Mouse (Mus musculus) midbrain, embryonic 11.5 days (tissue): ENCODE measurements at regions not wholly inside any gene's neighbourhood (a gene's known extent, or its start where the extent isn't known, plus 50 kb on each side); places are given as distances from the start of the nearest gene placed in this dataset.
A peak's percentile ranks its signal among the peaks of the same experiment; 100 is the strongest.

Experiments
- ATAC-seq: fragments of 200-750 bp; cut with Nextera tagmentation; 2 replicates; pipeline ENCODE4 v1.8.0; 2017; ENCODE audit warnings: moderate TSS enrichment, moderate library complexity; ENCODE audit not compliant: low FRiP score
- DNase-seq: peaks from one replicate; pipeline ENCODE4 v3.0.0; 2015; ENCODE audit warnings: low spot score; ENCODE audit errors: missing footprints
- H3K27ac ChIP-seq: fragments of 300-500 bp; sonication (generic); 2 replicates; pipeline ENCODE4 v1.5.1; 2014; ENCODE audit warnings: low read depth, low read length
- H3K27me3 ChIP-seq: fragments of 300-500 bp; sonication (generic); 2 replicates; pipeline ENCODE4 v1.6.1; 2014; ENCODE audit warnings: mild to moderate bottlenecking, low read length, moderate library complexity, mixed read lengths; ENCODE audit not compliant: control insufficient read depth, insufficient read depth
- H3K36me3 ChIP-seq: fragments of 300-500 bp; sonication (generic); 2 replicates; pipeline ENCODE4 v1.6.1; 2014; ENCODE audit warnings: mild to moderate bottlenecking, low read length, moderate library complexity, mixed read lengths; ENCODE audit not compliant: control insufficient read depth, insufficient read depth
- H3K4me1 ChIP-seq: fragments of 300-500 bp; sonication (generic); 2 replicates; pipeline ENCODE4 v1.6.1; 2014; ENCODE audit warnings: low read length; ENCODE audit not compliant: control insufficient read depth, insufficient read depth
- H3K4me2 ChIP-seq: fragments of 300-500 bp; sonication (generic); 2 replicates; pipeline ENCODE4 v1.6.1; 2014; ENCODE audit warnings: mild to moderate bottlenecking, moderate library complexity
- H3K4me3 ChIP-seq: fragments of 300-500 bp; sonication (generic); 2 replicates; pipeline ENCODE4 v1.5.1; 2014; ENCODE audit warnings: low read depth, low read length
- H3K9ac ChIP-seq: fragments of 300-500 bp; sonication (generic); 2 replicates; pipeline ENCODE4 v1.6.1; 2014; ENCODE audit warnings: low read length
- H3K9me3 ChIP-seq: fragments of 300-500 bp; sonication (generic); 2 replicates; pipeline ENCODE4 v1.6.1; 2016; ENCODE audit warnings: low read length; ENCODE audit not compliant: control insufficient read depth
- WGBS: fragments of 180-500 bp; shearing (Covaris S2); extraction: QIAGEN DNeasy Blood & Tissue Kit; methylation state at CpG from one replicate; pipeline ENCODE4 v1.1.7; 2014; 5-methylcytosine and 5-hydroxymethylcytosine counted together

DNA sequence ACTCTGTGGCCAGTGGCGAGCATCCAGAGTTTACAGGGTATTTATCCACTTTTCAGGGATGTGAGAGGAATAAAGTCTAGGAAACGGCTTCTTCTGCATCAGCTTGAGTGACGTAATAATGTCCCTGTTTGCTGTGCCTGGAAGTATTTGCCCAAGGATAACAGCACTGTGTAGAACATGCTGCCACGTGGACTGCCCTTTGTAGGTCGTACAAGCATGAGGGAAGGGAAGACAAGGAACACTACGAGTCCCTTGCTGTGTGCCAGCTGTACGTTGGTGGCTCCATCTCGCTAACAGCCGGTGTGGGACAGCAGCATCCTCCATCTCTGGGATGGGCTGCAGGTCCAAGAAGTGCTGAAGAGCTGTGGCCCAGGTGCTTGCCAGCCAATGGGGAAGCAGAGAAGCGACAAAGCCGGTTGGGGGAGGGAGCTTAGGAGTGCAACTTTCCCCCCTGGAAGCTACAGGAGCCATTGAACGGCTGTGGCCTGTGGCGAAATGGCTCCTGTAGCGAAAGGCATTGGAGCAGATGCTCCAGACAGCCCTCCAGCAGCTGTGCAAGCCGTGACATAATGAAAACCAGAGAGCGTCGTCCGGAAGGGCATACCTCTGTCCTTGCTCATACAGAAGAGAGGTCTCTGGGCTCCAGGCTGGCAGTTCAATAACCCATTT, 65.0 kb upstream of the Epcam start:
- WGBS, result 45% methylated on average over 18 of the region's 18 CpGs
- Histone ChIP-seq H3K9ac (peak overlapping the region; percentile 41; the same call in 1 of the 2 replicates), H3K9me3 (no peaks in the 10 kb centered on the region), H3K36me3 (no peaks in the 10 kb centered on the region), H3K4me3 (peak overlapping the region; percentile 7; the same call in 1 of the 2 replicates), H3K27me3 (no peaks in the 10 kb centered on the region), H3K4me2 (peak overlapping the region; percentile 38), H3K4me1 (peaks cover 4% of the 10 kb centered on the region), H3K27ac (no peak overlapping the region)
- peak; percentile 45; the same call in 1 of the 2 replicates for ATAC-seq
- peak; percentile 89 for DNase-seq

DNA sequence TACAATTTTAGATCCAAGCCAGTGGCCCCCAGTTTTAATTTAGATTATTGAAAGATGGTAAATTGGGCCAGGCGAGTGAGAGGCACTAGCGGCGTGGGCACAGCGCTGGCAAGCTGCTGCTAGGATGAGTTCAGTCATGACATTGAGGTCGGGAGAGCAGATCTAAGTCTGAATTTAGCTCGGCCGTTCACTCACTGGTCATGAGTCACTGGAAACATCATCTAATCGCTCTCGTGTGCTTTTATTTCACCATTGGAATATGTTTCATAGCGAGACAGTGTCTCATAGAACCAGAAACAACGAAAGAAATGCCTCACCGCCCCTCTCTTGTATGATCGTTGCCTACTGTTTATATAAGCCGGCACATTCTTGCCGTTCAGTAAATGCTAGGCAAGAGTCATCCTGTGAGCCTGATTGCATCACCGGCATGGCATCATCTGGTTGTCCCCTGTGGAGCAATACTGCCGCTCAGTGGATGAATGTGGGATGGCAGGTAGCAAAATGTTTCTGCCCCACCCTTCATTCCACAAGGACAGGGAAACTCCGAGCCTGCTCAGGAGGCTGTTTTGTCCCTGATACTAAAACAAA, 64.3 kb upstream of the Epcam start:
- no peak overlapping the region for H3K27ac ChIP-seq
- ATAC-seq, result peak; percentile 79
- no peaks in the 10 kb centered on the region for H3K27me3 ChIP-seq
- no peaks in the 10 kb centered on the region for H3K36me3 ChIP-seq
- peak; percentile 99 for DNase-seq
- 13% methylated on average over 18 of the region's 18 CpGs for WGBS
- H3K4me3 ChIP-seq, result peak overlapping the region; percentile 7; the same call in 1 of the 2 replicates
- H3K4me1 ChIP-seq, result peaks cover 4% of the 10 kb centered on the region
- H3K4me2 ChIP-seq, result peak overlapping the region; percentile 38
- no peaks in the 10 kb centered on the region for H3K9me3 ChIP-seq
- H3K9ac ChIP-seq, result peak overlapping the region; percentile 41; the same call in 1 of the 2 replicates

DNA sequence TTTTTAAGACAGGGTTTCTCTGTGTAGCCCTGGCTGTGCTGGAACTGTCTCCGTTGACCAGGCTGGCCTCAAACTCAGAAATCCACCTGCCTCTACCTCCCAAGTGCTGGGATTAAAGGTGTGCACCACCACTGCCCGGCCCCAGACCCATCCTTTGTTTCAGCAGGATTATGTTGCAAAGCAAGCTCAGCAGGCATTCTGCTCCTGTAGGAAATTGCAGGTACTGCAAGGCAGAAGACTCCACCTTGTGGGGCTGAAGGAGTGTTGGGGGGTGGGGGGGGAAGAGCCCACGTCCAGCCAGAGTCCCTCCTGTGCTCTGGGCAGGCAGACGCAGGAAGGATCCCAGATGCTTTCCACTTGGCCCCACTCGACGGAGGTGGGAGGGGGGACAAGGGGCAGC, 52.2 kb upstream of the Epcam start:
- Histone ChIP-seq H3K27me3 (no peaks in the 10 kb centered on the region), H3K9ac (no peak overlapping the region), H3K4me3 (no peak overlapping the region), H3K9me3 (peaks cover 3% of the 10 kb centered on the region; the same call in 1 of the 2 replicates), H3K27ac (no peak overlapping the region), H3K4me2 (no peak overlapping the region), H3K36me3 (no peaks in the 10 kb centered on the region), H3K4me1 (no peaks in the 10 kb centered on the region)
- no peak for DNase-seq
- ATAC-seq, result no peak
- 67% methylated on average over 6 of the region's 6 CpGs for WGBS

DNA sequence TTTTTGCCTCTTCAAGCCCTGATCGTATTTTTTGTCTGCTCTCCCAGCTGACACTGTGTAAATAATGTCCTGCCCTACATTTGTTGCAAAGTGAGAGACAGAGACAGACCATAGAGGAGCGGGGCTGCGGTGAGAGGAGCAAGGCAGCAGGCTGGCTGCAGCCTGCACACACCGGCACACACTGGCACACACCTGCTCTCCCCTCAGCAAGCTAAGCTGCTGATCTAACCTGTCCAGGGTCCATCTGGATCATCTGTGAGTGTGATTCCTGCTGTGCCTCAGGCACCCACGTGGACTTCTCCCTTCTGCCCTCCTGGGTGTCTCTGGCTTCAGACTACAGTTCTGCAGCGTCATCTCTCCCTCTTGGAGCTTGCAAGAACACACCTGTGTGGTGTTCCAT, 50.4 kb upstream of the Epcam start:
- H3K4me1 ChIP-seq, result no peaks in the 10 kb centered on the region
- ATAC-seq (no peak), DNase-seq (no peak)
- no peak overlapping the region for H3K27ac ChIP-seq
- H3K36me3 ChIP-seq, result no peaks in the 10 kb centered on the region
- no peak overlapping the region for H3K4me2 ChIP-seq
- 70% methylated on average over 6 of the region's 6 CpGs for WGBS
- H3K27me3 ChIP-seq, result no peaks in the 10 kb centered on the region
- no peak overlapping the region for H3K4me3 ChIP-seq
- H3K9ac ChIP-seq, result no peak overlapping the region
- peaks cover 3% of the 10 kb centered on the region; the same call in 1 of the 2 replicates for H3K9me3 ChIP-seq
